Mouse (Mus musculus) cortical plate, adult 2 months (tissue): ENCODE data around the gene Abl2.

Source experiments
- CTCF ChIP-seq: fragments of 200-500 bp; IDR thresholded peaks from 2 replicates; pipeline ENCODE4 v1.5.1; 2011; ENCODE audit warnings: mild to moderate bottlenecking, control low read depth, low read length; ENCODE audit not compliant: insufficient read depth; ENCODE audit errors: extremely low read depth
- POLR2A ChIP-seq: fragments of 200-500 bp; IDR thresholded peaks from 2 replicates; pipeline ENCODE4 v1.6.1; 2011; ENCODE audit warnings: mild to moderate bottlenecking, low read length, control low read depth; ENCODE audit not compliant: insufficient read depth; ENCODE audit errors: extremely low read depth

DNA sequence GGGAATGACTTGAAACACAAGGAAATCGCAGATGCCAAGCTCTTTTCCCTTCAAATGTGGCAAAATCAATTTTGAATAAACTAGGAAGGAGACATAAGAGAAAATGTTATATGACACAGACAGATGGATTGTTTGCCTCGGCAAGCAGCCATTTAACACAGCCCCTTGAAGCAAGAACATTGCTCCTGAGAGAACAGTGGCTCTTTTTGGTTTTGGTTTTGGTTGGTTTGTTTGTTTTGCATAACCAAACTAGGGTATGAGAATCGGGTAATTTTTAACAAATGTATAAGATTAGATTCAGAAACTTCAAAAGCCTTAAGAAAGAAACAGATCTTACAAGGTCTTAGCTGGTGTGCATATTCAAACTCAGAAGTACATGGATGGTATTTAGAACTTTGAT lies 62.4 kb downstream of the Abl2 start:
- TF ChIP-seq CTCF, result no peak
- TF ChIP-seq POLR2A, result no peak
